26 mouse cellular contexts compared by ENCODE assay signal in genomic region chr9:111239821-111240220, GRCm38 (mm10).
"Had no signal": no experiment of that assay in that cellular context is flagged by ENCODE, and none has a peak within 500 bp of the region (broad histone marks: within the 10 kb centered on the region; RNA-seq: fewer than 3 reads in every experiment).

No protein-coding gene starts in this region.

- H3K27me3 ChIP-seq: heart, embryonic 13.5 days; heart, embryonic 15.5 days; hindbrain, embryonic 13.5 days; hindbrain, embryonic 15.5 days; kidney, embryonic 15.5 days; limb, embryonic 13.5 days; limb, embryonic 15.5 days; liver, embryonic 12.5 days had no signal

- ATAC-seq: hindbrain, postnatal 0 days; intestine, embryonic 16.5 days; liver, embryonic 12.5 days had no signal

- H3K9ac ChIP-seq: heart, embryonic 13.5 days; heart, embryonic 15.5 days; hindbrain, embryonic 13.5 days; hindbrain, embryonic 15.5 days; kidney, embryonic 15.5 days; limb, embryonic 13.5 days; limb, embryonic 15.5 days; liver, embryonic 12.5 days; liver, embryonic 14.5 days had no signal

- H3K4me2 ChIP-seq: heart, embryonic 11.5 days; heart, embryonic 13.5 days; heart, embryonic 15.5 days; hindbrain, embryonic 13.5 days; hindbrain, embryonic 15.5 days; kidney, embryonic 15.5 days; limb, embryonic 13.5 days; limb, embryonic 15.5 days; liver, embryonic 12.5 days had no signal

- H3K9me3 ChIP-seq: heart, embryonic 13.5 days; heart, embryonic 15.5 days; hindbrain, embryonic 13.5 days; hindbrain, embryonic 15.5 days; kidney, embryonic 15.5 days; limb, embryonic 13.5 days; limb, embryonic 15.5 days; liver, embryonic 12.5 days had no signal

- H3K27ac ChIP-seq: heart, adult 2 months; heart, embryonic 13.5 days; heart, embryonic 15.5 days; hindbrain, embryonic 13.5 days; hindbrain, embryonic 15.5 days; hindbrain, postnatal 0 days; kidney, embryonic 15.5 days; kidney, postnatal 0 days; layer of hippocampus, adult 2 months; limb, embryonic 13.5 days; limb, embryonic 15.5 days; liver, embryonic 12.5 days; liver, embryonic 14.5 days had no signal

- DNase-seq: gastrocnemius, postnatal 14 days; gastrocnemius, postnatal 36 days; heart, adult 11 months; heart, adult 2 months; heart, postnatal 14 days; heart, postnatal 36 days; kidney, adult 11 months; kidney, adult 2 months; kidney, adult 9 months; kidney, postnatal 14 days; kidney, postnatal 36 days; left cerebral cortex, postnatal 4 days had no signal

- H3K4me3 ChIP-seq: heart, adult 2 months; heart, embryonic 13.5 days; heart, embryonic 15.5 days; hindbrain, embryonic 13.5 days; hindbrain, embryonic 15.5 days; kidney, embryonic 15.5 days; layer of hippocampus, adult 2 months; limb, embryonic 13.5 days; limb, embryonic 15.5 days; liver, embryonic 12.5 days had no signal

- H3K4me1 ChIP-seq: hindbrain, embryonic 13.5 days; hindbrain, embryonic 15.5 days; kidney, embryonic 15.5 days; limb, embryonic 13.5 days; limb, embryonic 15.5 days; liver, embryonic 12.5 days had no signal
